Mouse (Mus musculus): Measurements from ENCODE around the gene Slc5a2. TPM values are rescaled to one million over a fixed set of nuclear protein-coding genes. Genes with fewer than 3 reads are reported as not detected.

The Slc5a2 gene
- total RNA-seq, 2 experiments from 2014 or later: not detected

DNA sequence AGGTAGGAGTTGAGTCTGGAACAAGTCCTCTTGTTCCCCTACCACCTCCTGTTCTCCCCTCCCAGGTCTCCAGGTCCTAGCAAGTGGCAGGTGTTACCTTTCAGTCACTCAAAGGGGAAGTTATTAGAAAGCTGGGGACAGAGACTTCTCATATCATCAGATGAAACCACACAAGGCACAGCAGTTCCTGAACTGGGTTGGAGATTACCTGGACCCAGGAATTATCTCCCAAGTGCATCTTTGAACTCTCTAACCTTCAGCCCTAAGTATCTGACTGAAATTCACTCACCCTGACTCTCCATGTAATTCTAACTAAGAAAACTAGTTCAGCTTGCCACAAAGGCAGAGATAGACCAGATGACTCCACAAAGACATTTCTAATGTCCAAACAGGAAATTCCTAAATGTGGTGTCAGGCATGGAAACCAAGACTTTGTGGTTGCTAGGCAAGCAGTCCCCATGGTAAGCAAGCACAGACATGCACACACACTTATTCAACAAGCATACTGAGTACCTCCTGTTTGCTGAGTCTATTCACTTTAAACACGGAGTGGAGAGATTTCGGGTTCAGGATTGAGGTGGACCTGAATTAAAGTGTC is 54.9 kb downstream of the Slc5a2 start:
- intact Hi-C loops (cut with DNase I): no loop called here

DNA sequence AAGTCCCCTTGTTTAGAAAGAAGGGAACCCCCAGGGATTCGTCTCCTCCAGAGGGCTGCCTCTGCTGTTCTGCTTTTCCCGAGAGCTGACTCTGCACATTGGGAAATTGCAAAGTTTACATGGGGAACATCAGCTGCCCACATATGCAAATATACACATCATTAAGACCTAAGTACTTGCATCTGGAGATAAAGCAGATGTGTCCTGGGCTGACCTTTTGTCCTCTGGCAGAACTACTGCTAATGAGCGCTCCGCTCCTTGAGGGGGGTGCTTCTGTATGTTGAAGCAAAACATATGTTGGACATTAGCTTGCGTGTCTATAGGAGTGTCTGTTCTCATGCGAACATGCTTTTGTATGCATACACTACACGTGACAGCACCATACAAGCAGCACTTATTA is 55.8 kb downstream of the Slc5a2 start:
- no peak for DNase-seq (ENCODE audit: low spot score in 2 of 2)
- intact Hi-C loops (cut with DNase I): no loop called here

More for the DNA sequence above, 54.9 kb downstream of the Slc5a2 start:
- DNase-seq (ENCODE audit: low spot score in 2 of 2): no peak

Small RNA genes lying within 50 kb of the gene (microRNA-seq; reads per million reads assigned to microRNA genes)
- gene Mir3103: 2.0 to 3.0 reads per million in 2 experiments

Other genes starting within 250 kb of the Slc5a2 start
- gene Itgam, start 203.0 kb upstream of the Slc5a2 start, total RNA-seq (2021): 10 to 100 TPM; 10.8 to 11.2 TPM
- not detected for gene Gm49368, start 203.0 kb upstream of the Slc5a2 start, total RNA-seq (2021)
- under 1 TPM in 1 of 2 experiments, not detected in 1; 0.23 TPM for gene Itgax, start 136.1 kb upstream of the Slc5a2 start, total RNA-seq (2021)
- under 1 TPM in 1 of 2 experiments, not detected in 1; 0.62 TPM for gene Itgad, start 111.3 kb upstream of the Slc5a2 start, total RNA-seq (2021)
- 10 to 100 TPM in 1 of 2 experiments, 1 to 10 TPM in 1; 8.2 to 11.2 TPM for gene Cox6a2, start 59.3 kb upstream of the Slc5a2 start, total RNA-seq (2021)
- gene Armc5, start 28.3 kb upstream of the Slc5a2 start, total RNA-seq (2021): 10 to 100 TPM; 13.0 to 13.4 TPM
- gene 9130023H24Rik, start 27.6 kb upstream of the Slc5a2 start, total RNA-seq (2021): 1 to 10 TPM; 3.3 to 3.9 TPM
- gene Tgfb1i1, start 18.8 kb upstream of the Slc5a2 start, total RNA-seq (2021): 10 to 100 TPM; 18.6 to 22.6 TPM
- gene BC017158, start 32.5 kb downstream of the Slc5a2 start, total RNA-seq (2021): 10 to 100 TPM; 20.8 to 26.7 TPM
- 10 to 100 TPM; 45.2 to 55.3 TPM for gene Rgs10, start 153.1 kb downstream of the Slc5a2 start, total RNA-seq (2021)
- 100 to 1,000 TPM in 1 of 2 experiments, 10 to 100 TPM in 1; 89.6 to 102 TPM for gene Tial1, start 196.1 kb downstream of the Slc5a2 start, total RNA-seq (2021)